In the genomic region with DNA sequence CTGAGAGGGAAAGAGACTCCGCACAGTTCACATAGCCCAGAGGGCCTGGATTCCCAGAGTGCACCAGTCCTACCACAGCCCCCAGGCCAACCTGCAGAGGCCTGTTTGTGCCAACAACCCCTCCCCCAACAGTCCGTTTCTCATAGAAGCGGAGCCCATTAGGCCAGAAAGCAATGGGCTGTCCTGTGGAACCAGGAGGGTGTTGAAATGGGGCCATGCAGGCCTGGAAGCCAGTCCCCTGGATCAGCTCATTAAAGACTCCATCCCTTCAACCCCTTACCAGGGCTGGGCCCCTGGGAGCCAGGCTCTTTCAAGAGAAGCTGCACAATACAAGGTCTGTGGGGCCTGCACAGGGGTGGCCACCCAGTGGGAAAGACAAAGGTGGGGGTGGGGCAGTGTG, we compare ENCODE assay signal across 16 mouse cellular contexts. TPM values are rescaled to one million over a fixed set of nuclear protein-coding genes. Genes with fewer than 3 reads are reported as not detected.
DNase-seq lines count a peak whose midpoint lies in the region; ATAC-seq and TF ChIP-seq lines count a peak whose summit lies in the region.
"Had no signal": no experiment of that assay in that cellular context is flagged by ENCODE, and none has a peak within 500 bp of the region (broad histone marks: within the 10 kb centered on the region; RNA-seq: fewer than 3 reads in every experiment).

No protein-coding gene starts in this region.

- WGBS in embryonic facial prominence, embryonic 10.5 days = 64% methylated on average over 3 of the region's 3 CpGs
- WGBS in hindbrain, embryonic 12.5 days = 58% methylated on average over 3 of the region's 3 CpGs
- 71% methylated on average over 3 of the region's 3 CpGs for WGBS in midbrain, embryonic 10.5 days

- H3K4me1 ChIP-seq in embryonic facial prominence, embryonic 10.5 days = peaks cover 18% of the 10 kb centered on the region
- peaks cover 18% of the 10 kb centered on the region for H3K4me1 ChIP-seq in hindbrain, embryonic 12.5 days
- H3K4me1 ChIP-seq in midbrain, embryonic 10.5 days = peaks cover 26% of the 10 kb centered on the region

- no peak overlapping the region for H3K4me3 ChIP-seq in embryonic facial prominence, embryonic 10.5 days
- no peak overlapping the region for H3K4me3 ChIP-seq in hindbrain, embryonic 12.5 days
- H3K4me3 ChIP-seq in midbrain, embryonic 10.5 days = no peak overlapping the region
- H3K4me3 ChIP-seq: heart, embryonic 13.5 days; left cerebral cortex, adult 2 months had no signal

- TF ChIP-seq CTCF in brain, embryonic 14.5 days (IDR thresholded peaks at IDR 0.05; ENCODE audit: borderline replicate concordance, extremely low read depth, insufficient read depth, insufficient read length) = no peak

- H3K27ac ChIP-seq in embryonic facial prominence, embryonic 10.5 days (replicated peaks) = peak overlapping the region; percentile 70
- H3K27ac ChIP-seq in hindbrain, embryonic 12.5 days = peak overlapping the region; percentile 76
- peak overlapping the region; percentile 77 for H3K27ac ChIP-seq in midbrain, embryonic 10.5 days (replicated peaks)
- H3K27ac ChIP-seq: heart, embryonic 13.5 days had no signal

- no peaks in the 10 kb centered on the region for H3K9me3 ChIP-seq in embryonic facial prominence, embryonic 10.5 days
- no peaks in the 10 kb centered on the region for H3K9me3 ChIP-seq in hindbrain, embryonic 12.5 days (replicated peaks)
- no peaks in the 10 kb centered on the region for H3K9me3 ChIP-seq in midbrain, embryonic 10.5 days (replicated peaks)
- H3K9me3 ChIP-seq: heart, embryonic 13.5 days had no signal

- no peak overlapping the region for H3K4me2 ChIP-seq in hindbrain, embryonic 12.5 days (replicated peaks)
- H3K4me2 ChIP-seq: heart, embryonic 13.5 days; lung, embryonic 14.5 days had no signal

- peaks cover 27% of the 10 kb centered on the region; the same call in 1 of the 2 replicates for H3K36me3 ChIP-seq in embryonic facial prominence, embryonic 10.5 days (replicated peaks)
- peaks cover 70% of the 10 kb centered on the region for H3K36me3 ChIP-seq in hindbrain, embryonic 12.5 days
- H3K36me3 ChIP-seq in midbrain, embryonic 10.5 days = peaks cover 63% of the 10 kb centered on the region

- H3K27me3 ChIP-seq in embryonic facial prominence, embryonic 10.5 days (replicated peaks; ENCODE audit: low read depth, poor library complexity, severe bottlenecking) = no peaks in the 10 kb centered on the region
- no peaks in the 10 kb centered on the region for H3K27me3 ChIP-seq in hindbrain, embryonic 12.5 days
- H3K27me3 ChIP-seq in midbrain, embryonic 10.5 days (ENCODE audit: low read depth, poor library complexity, severe bottlenecking) = no peaks in the 10 kb centered on the region
- H3K27me3 ChIP-seq: heart, embryonic 13.5 days had no signal

- peak; percentile 95 for DNase-seq in brain, embryonic 14.5 days (ENCODE audit: low read depth)
- peak; percentile 38 for DNase-seq in embryonic facial prominence, embryonic 10.5 days (ENCODE audit: low spot score)
- DNase-seq in midbrain, embryonic 10.5 days (ENCODE audit: low spot score) = no peak
- DNase-seq in T-cell, adult 2 months (ENCODE audit: low spot score) = no peak
- DNase-seq in lung, postnatal 4 days = no peak
- DNase-seq: cerebellum, adult 18-20 months; lung, embryonic 14.5 days had no signal

- TF ChIP-seq POLR2A in brain, embryonic 14.5 days (IDR thresholded peaks at IDR 0.05; ENCODE audit: borderline replicate concordance, extremely low read depth, insufficient read depth, insufficient read length, poor library complexity, severe bottlenecking) = no peak

- H3K9ac ChIP-seq in hindbrain, embryonic 12.5 days = no peak overlapping the region
- H3K9ac ChIP-seq: heart, embryonic 13.5 days; lung, embryonic 14.5 days had no signal

- ATAC-seq in hindbrain, embryonic 12.5 days (ENCODE audit: low FRiP score) = peak; percentile 62
- no peak for ATAC-seq in erythroblast, adult 5-6 weeks (replicated peaks; ENCODE audit: low FRiP score, poor library complexity, severe bottlenecking)
- ATAC-seq in megakaryocyte-erythroid progenitor cell, adult 5-6 weeks (replicated peaks; ENCODE audit: low FRiP score, low TSS enrichment, poor library complexity, severe bottlenecking) = no peak
- ATAC-seq: activated CD4-positive, CD25-positive, alpha-beta regulatory T cell, adult 4 months; intestine, postnatal 0 days had no signal

RNA-seq across cellular contexts. Expression of gene Kif1a, which starts 22.1 kb away (rescaled TPM):
- polyA plus RNA-seq in brain, embryonic 14.5 days (2012; rRNA removed) = 117 and 213 TPM in 2 replicates
- polyA plus RNA-seq in embryonic facial prominence, embryonic 10.5 days (2016; fragmentation: Nextera tagmentation; extraction: Ambion mirVana) = 23.9 and 27.5 TPM in 2 replicates
- 145 and 146 TPM in 2 replicates for polyA plus RNA-seq in hindbrain, embryonic 12.5 days (2016; fragmentation: Nextera tagmentation; extraction: Ambion mirVana)
- 39.3 and 63.0 TPM in 2 replicates for polyA plus RNA-seq in midbrain, embryonic 10.5 days (2016; fragmentation: Nextera tagmentation; extraction: Ambion mirVana)
- not detected in 2 replicates for total RNA-seq in erythroblast, adult 5-6 weeks (2015; ENCODE audit: low replicate concordance)
- total RNA-seq in erythroblast, adult 5-6 weeks (2017; ENCODE audit: low replicate concordance) = under 0.01 TPM in 1 of 2 replicates, not detected in the other
- total RNA-seq in megakaryocyte-erythroid progenitor cell, adult 5-6 weeks (2014; fragmentation: Nextera tagmentation) = not detected in 2 replicates
- total RNA-seq in megakaryocyte-erythroid progenitor cell, adult 5-6 weeks (2017) = not detected in 2 replicates
- polyA plus RNA-seq: activated CD4-positive, CD25-positive, alpha-beta regulatory T cell, adult 4 months had no signal

RNA-seq across cellular contexts. Expression of gene Agxt, which starts 55.4 kb away (rescaled TPM):
- polyA plus RNA-seq in brain, embryonic 14.5 days (2012; rRNA removed) = not detected in 2 replicates
- not detected in 2 replicates for polyA plus RNA-seq in embryonic facial prominence, embryonic 10.5 days (2016; fragmentation: Nextera tagmentation; extraction: Ambion mirVana)
- polyA plus RNA-seq in hindbrain, embryonic 12.5 days (2016; fragmentation: Nextera tagmentation; extraction: Ambion mirVana) = not detected in 2 replicates
- polyA plus RNA-seq in midbrain, embryonic 10.5 days (2016; fragmentation: Nextera tagmentation; extraction: Ambion mirVana) = not detected in 2 replicates
- not detected in 2 replicates for total RNA-seq in erythroblast, adult 5-6 weeks (2015; ENCODE audit: low replicate concordance)
- not detected in 2 replicates for total RNA-seq in erythroblast, adult 5-6 weeks (2017; ENCODE audit: low replicate concordance)
- total RNA-seq in megakaryocyte-erythroid progenitor cell, adult 5-6 weeks (2014; fragmentation: Nextera tagmentation) = not detected in 2 replicates
- not detected in 2 replicates for total RNA-seq in megakaryocyte-erythroid progenitor cell, adult 5-6 weeks (2017)
- total RNA-seq: left cerebral cortex, adult 2 months had no signal
- polyA plus RNA-seq: activated CD4-positive, CD25-positive, alpha-beta regulatory T cell, adult 4 months; frontal cortex, adult 2 months; heart, embryonic 13.5 days; lung, embryonic 14.5 days; urinary bladder, adult 2 months had no signal

Comparison
In these comparisons a context has a peak if more than half of its experiments do, and no peak if none do; other contexts are left out.
1. DNase-seq: peak in brain, embryonic 14.5 days (single experiment) and embryonic facial prominence, embryonic 10.5 days (single experiment); none in midbrain, embryonic 10.5 days (single experiment), T-cell, adult 2 months (single experiment) and lung, postnatal 4 days (0 of 2).
2. Peak in every context shown above with its lines, with median percentiles within 50 percentile points of each other: H3K27ac ChIP-seq.